Mouse (Mus musculus): ENCODE results near the gene Susd2. TPM values are rescaled to one million over a fixed set of nuclear protein-coding genes. Genes with fewer than 3 reads are reported as not detected.

The Susd2 gene
- polyA plus RNA-seq, 1 experiment from 2014 or later, result 1.1 TPM

DNA sequence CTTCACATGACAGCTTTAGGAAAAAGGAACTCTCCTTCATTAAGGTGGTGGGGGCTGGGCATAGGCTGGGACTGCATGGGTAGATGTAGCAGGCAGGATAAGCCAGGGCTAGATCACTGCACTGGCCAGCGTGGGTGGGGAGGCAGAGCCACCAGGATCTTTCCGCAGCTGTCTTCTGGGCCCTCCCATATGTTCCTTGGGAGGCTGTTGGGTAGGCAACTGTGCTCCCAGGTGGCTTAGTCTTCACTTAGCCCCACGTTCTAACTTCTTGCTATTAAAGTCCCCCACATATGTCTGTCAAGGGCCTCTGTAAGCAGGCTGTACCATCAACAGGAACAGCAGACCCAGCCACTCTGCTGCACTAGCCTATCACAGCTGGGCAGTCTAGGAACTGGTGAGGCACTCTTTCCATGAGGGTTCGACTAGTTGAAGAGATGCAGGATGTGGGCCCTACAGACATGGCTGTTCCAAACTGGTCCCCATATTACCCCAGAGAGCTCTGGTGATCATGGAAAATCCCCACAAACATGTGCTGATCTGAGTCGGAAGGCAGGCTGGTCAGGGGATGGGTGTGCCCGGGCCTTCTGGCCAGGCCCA lies 6.6 kb upstream of the Susd2 start:
- Histone ChIP-seq H3K36me3 (peaks cover 100% of the 10 kb centered on the region), H3K27me3 (replicated peaks) (no peaks in the 10 kb centered on the region), H3K27ac (no peak overlapping the region), H3K4me3 (no peak overlapping the region), H3K9me3 (replicated peaks) (no peaks in the 10 kb centered on the region), H3K4me2 (no peak overlapping the region), H3K9ac (no peak overlapping the region), H3K4me1 (no peaks in the 10 kb centered on the region)
- no peak for ATAC-seq
- 80% methylated on average over 6 of the region's 6 CpGs for WGBS (ENCODE audit: insufficient replicate concordance)

DNA sequence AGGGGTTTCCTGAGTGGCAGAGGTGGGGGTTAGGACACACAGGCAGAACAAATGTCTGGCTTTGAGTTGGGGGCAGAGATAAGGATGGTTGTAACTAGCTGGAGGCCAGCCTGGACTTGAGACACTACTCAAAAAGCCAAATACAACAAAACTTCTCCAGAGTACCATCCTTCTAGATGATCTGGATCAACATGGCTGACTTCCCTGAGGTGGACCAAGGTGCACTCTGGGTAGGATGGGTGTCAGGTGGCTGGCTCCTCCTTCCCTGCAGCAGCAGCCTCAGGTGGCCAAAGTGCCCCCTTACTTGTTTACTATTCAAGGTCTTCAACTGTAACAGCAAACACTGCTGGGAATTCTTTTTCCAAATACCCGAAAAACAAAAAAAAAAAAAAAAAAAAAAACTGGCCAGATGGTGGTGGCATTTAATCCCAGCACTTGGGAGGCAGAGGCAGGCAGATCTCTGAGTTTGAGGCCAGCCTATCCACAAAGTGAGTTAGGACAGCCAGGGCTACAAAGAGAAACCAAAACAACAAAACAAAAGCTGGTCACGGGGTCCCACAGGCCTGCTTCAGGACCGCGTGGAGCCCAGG lies 5.7 kb upstream of the Susd2 start:
- Histone ChIP-seq H3K9me3 (replicated peaks) (no peaks in the 10 kb centered on the region), H3K36me3 (peaks cover 91% of the 10 kb centered on the region), H3K4me3 (no peak overlapping the region), H3K4me1 (peaks cover 1% of the 10 kb centered on the region; the same call in 1 of the 2 replicates), H3K4me2 (no peak overlapping the region), H3K27me3 (replicated peaks) (no peaks in the 10 kb centered on the region), H3K9ac (no peak overlapping the region), H3K27ac (no peak overlapping the region)
- ATAC-seq, result no peak
- WGBS (ENCODE audit: insufficient replicate concordance), result 89% methylated on average over 4 of the region's 4 CpGs

DNA sequence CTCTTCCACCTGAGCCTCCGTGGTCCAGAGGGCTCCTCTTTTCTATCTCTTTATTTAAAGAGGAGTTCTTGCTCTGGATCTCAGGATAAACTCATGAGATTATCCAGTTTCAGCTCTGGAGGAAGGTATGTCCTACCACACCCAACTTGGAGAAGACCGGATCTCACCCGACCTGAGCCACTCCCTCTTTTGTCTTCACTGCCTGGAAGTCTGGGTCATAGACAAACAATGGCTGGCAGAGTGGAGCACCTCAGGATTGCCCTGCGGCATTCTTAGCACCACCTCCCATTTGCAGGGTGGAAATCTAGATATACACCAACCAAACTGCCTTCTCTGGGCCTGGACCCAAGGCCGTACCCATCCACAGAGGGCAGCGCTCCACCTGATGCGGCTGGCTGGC lies 5.2 kb upstream of the Susd2 start:
- Histone ChIP-seq H3K27ac (no peak overlapping the region), H3K4me2 (no peak overlapping the region), H3K9ac (no peak overlapping the region), H3K36me3 (peaks cover 86% of the 10 kb centered on the region), H3K9me3 (replicated peaks) (no peaks in the 10 kb centered on the region), H3K4me3 (no peak overlapping the region), H3K27me3 (replicated peaks) (no peaks in the 10 kb centered on the region), H3K4me1 (peaks cover 6% of the 10 kb centered on the region)
- no peak for ATAC-seq
- 85% methylated on average over 7 of the region's 7 CpGs for WGBS (ENCODE audit: insufficient replicate concordance)

DNA sequence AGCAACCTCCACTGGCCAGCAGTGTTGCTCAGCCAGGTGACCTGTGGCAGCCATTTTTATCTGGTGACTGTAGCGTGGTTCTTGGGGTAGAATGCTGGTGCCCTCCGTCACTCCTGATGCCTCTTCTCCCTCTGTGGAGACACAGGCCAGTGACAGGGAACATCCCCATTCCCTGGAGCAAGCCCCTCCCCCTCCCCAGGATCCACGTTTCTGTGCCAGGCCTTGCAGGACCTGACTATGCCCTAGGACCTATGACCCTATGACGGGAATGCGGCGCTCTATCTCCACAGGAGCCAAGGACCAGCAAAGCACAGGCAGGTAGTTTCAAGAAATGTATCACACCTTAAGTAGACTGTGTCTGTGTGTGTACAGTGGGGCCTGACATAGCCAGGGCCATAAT lies 4.3 kb upstream of the Susd2 start:
- no peak overlapping the region for H3K4me2 ChIP-seq
- WGBS (ENCODE audit: insufficient replicate concordance), result 93% methylated on average over 6 of the region's 6 CpGs
- H3K27me3 ChIP-seq (replicated peaks), result no peaks in the 10 kb centered on the region
- H3K27ac ChIP-seq, result no peak overlapping the region
- peaks cover 15% of the 10 kb centered on the region for H3K4me1 ChIP-seq
- H3K9me3 ChIP-seq (replicated peaks), result no peaks in the 10 kb centered on the region
- H3K36me3 ChIP-seq, result peaks cover 76% of the 10 kb centered on the region
- ATAC-seq, result no peak
- H3K9ac ChIP-seq, result no peak overlapping the region
- H3K4me3 ChIP-seq, result no peak overlapping the region

DNA sequence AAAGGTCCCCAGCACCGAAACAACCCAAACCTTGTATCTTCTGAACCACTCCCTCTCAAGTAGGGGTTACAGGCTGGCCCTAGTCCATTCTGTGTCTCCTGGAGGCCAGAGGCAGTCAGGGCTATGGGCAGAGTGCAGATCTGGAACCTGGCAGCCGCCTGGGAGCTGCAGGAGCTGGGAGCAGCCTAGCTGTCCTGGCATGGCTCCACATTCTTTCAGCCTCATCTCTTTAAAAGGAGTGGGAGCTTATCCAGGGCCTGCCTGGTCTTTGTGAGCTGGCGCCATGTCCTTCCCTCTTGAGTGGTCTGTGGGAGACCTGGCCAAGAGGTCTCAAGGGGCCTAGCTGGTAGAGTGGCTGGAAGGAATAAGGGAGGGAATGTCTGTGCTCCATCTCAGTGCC lies 3.6 kb upstream of the Susd2 start:
- Histone ChIP-seq H3K36me3 (peaks cover 69% of the 10 kb centered on the region), H3K27ac (no peak overlapping the region), H3K4me2 (no peak overlapping the region), H3K9ac (no peak overlapping the region), H3K27me3 (replicated peaks) (no peaks in the 10 kb centered on the region), H3K4me3 (no peak overlapping the region), H3K4me1 (peaks cover 22% of the 10 kb centered on the region), H3K9me3 (replicated peaks) (no peaks in the 10 kb centered on the region)
- no peak for ATAC-seq
- 92% methylated on average over 3 of the region's 3 CpGs for WGBS (ENCODE audit: insufficient replicate concordance)

DNA sequence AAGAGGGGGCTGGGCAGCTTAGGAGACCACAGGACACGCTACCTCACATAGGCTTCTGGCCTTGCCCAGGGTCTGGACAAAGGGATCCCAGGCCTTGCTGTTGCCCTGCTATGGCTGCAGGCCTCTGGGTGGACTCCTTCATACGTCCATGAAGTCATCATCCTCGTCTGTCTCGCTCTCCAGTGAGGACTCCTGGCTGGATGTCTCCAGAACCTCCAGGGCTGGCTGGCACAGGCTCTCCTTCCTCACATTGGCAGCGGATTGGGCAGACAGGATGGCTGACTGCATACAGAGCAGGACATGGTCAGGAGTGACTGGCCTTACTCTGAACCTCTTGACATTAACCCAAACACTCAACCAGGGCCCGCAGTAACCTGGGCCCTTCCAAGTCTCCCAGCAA lies 2.6 kb upstream of the Susd2 start:
- Histone ChIP-seq H3K36me3 (peaks cover 60% of the 10 kb centered on the region), H3K4me1 (peaks cover 22% of the 10 kb centered on the region), H3K4me3 (no peak overlapping the region), H3K9me3 (replicated peaks) (no peaks in the 10 kb centered on the region), H3K4me2 (no peak overlapping the region), H3K27me3 (replicated peaks) (no peaks in the 10 kb centered on the region), H3K9ac (no peak overlapping the region), H3K27ac (no peak overlapping the region)
- no peak for ATAC-seq
- 86% methylated on average over 6 of the region's 6 CpGs for WGBS (ENCODE audit: insufficient replicate concordance)

DNA sequence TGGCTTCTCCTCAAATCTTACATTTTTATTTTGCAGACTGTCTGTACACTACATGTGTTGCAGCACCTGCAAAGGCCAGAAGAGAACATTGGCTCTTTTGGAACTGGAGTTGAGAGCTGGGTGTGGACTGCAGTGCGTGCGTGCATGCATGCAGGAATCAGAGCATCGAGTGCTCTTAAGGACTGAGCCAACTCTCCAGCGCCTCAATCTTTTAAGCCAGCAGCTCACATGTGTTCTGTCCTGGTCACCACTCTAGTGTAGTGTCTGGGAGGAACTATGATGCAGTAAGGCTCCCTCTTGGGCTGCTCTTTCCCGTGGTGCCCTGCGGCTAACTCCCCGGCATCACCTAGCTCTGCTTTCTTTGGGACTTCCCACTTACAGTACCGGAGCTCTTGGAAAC lies 1.8 kb upstream of the Susd2 start:
- 87% methylated on average over 8 of the region's 8 CpGs for WGBS (ENCODE audit: insufficient replicate concordance)
- H3K9me3 ChIP-seq (replicated peaks), result no peaks in the 10 kb centered on the region
- H3K36me3 ChIP-seq, result peaks cover 52% of the 10 kb centered on the region
- H3K27me3 ChIP-seq (replicated peaks), result no peaks in the 10 kb centered on the region
- no peak overlapping the region for H3K9ac ChIP-seq
- H3K27ac ChIP-seq, result no peak overlapping the region
- H3K4me3 ChIP-seq, result no peak overlapping the region
- peaks cover 22% of the 10 kb centered on the region for H3K4me1 ChIP-seq
- no peak for ATAC-seq
- H3K4me2 ChIP-seq, result no peak overlapping the region

DNA sequence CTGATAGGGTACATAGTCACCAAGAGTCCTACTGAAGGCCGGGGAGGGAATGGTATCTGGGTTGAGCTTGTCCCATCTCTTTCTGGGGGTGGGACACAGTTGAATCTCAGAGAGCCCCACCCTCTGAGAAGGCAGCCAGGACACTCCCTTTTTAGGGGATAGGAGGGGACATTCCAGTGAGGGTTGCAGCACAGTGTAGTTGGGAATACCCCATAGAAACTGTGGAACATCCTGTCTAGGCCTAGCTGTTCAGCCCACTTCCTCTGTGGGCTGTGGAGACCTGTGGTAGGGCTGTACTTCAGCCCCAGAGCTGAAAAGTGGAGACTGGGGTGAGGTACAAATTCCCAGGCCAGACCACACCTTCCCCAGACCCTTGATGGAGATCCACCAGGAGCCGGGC lies 917 bp downstream of the Susd2 start:
- no peaks in the 10 kb centered on the region for H3K9me3 ChIP-seq (replicated peaks)
- no peak overlapping the region for H3K27ac ChIP-seq
- H3K4me2 ChIP-seq, result no peak overlapping the region
- peaks cover 22% of the 10 kb centered on the region for H3K4me1 ChIP-seq
- no peak overlapping the region for H3K4me3 ChIP-seq
- peaks cover 24% of the 10 kb centered on the region for H3K36me3 ChIP-seq
- no peak for ATAC-seq
- no peak overlapping the region for H3K9ac ChIP-seq
- WGBS (ENCODE audit: insufficient replicate concordance), result 65% methylated on average over 2 of the region's 2 CpGs
- H3K27me3 ChIP-seq (replicated peaks), result 0 out of 2 replicates have a peak, but pooled peaks cover 4% of the 10 kb centered on the region

DNA sequence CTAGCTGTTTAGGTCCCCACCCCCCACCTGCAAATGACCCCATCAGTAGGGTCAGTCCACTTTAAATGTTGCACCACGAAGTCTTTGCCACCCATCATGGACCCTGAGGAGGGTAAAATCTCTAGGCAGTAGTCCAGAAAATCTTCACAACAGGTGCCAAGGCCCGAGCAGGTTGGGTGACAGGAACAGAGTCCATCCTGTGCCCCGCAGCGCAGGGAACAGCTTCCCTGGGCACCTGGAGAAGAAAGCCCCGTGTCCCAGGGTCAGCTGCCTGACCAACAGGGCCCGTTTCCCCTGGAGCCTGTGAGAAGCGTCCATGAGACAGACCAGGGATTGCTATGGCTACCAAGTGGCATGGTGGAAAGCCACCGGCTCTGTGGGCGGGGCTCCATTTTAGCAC lies 1.4 kb downstream of the Susd2 start:
- Histone ChIP-seq H3K4me2 (no peak overlapping the region), H3K36me3 (peaks cover 20% of the 10 kb centered on the region), H3K9me3 (replicated peaks) (no peaks in the 10 kb centered on the region), H3K27me3 (replicated peaks) (0 out of 2 replicates have a peak, but pooled peaks cover 6% of the 10 kb centered on the region), H3K4me1 (peaks cover 22% of the 10 kb centered on the region), H3K27ac (no peak overlapping the region), H3K4me3 (no peak overlapping the region), H3K9ac (no peak overlapping the region)
- ATAC-seq, result no peak
- WGBS (ENCODE audit: insufficient replicate concordance), result 80% methylated on average over 9 of the region's 9 CpGs

DNA sequence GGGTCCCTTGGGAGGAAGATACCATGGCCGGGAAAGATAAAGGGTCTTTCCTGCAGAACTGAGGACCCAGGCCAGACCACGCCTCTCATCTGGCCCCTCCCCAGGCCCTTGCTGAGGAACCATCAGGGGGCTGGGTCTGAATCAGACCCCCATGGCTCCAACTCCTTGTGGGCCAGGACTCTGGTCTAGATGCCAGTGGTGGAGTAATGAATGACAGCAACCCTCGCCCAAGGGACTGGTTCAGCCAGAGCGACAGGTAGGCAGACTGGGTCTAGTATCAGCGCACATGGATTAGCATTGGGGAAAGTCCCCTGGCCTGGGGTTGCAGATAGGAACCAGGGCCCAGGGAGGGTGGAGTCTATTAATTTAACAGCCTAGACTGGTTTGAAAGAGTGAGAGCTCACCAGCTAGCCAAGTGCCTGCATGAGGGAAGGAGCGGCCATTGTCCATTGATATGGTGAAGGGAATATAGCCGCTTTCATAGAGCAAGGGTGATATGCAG lies 2.0 kb downstream of the Susd2 start:
- no peak overlapping the region for H3K9ac ChIP-seq
- H3K4me3 ChIP-seq, result no peak overlapping the region
- H3K4me1 ChIP-seq, result peaks cover 22% of the 10 kb centered on the region
- H3K27me3 ChIP-seq (replicated peaks), result peaks cover 8% of the 10 kb centered on the region
- H3K36me3 ChIP-seq, result peaks cover 13% of the 10 kb centered on the region
- 74% methylated on average over 7 of the region's 7 CpGs for WGBS (ENCODE audit: insufficient replicate concordance)
- ATAC-seq, result no peak
- no peak overlapping the region for H3K27ac ChIP-seq
- H3K4me2 ChIP-seq, result no peak overlapping the region
- H3K9me3 ChIP-seq (replicated peaks), result no peaks in the 10 kb centered on the region

DNA sequence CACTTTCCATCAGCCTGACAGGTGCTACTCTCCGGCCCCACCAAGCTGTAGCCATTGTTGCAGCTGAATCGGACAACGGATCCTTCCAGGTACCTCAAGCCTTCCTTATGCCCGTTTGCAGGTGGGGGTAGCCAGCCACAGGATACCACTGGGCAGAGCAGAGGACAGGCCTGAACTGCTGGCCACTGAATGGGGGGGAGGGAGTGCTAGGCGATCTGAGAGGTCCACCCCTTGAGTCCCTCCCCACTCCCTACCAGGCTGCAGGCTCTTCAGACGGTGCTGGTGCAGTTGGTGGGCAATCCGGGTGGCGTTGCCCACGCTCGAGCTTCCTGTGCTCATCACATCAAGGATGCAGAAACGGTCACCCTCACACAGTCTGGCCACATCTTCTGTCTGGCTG lies 6.1 kb downstream of the Susd2 start:
- H3K27me3 ChIP-seq (replicated peaks), result peaks cover 13% of the 10 kb centered on the region
- whole genome bisulfite sequencing (ENCODE audit: insufficient replicate concordance), result 77% methylated on average over 11 of the region's 11 CpGs

DNA sequence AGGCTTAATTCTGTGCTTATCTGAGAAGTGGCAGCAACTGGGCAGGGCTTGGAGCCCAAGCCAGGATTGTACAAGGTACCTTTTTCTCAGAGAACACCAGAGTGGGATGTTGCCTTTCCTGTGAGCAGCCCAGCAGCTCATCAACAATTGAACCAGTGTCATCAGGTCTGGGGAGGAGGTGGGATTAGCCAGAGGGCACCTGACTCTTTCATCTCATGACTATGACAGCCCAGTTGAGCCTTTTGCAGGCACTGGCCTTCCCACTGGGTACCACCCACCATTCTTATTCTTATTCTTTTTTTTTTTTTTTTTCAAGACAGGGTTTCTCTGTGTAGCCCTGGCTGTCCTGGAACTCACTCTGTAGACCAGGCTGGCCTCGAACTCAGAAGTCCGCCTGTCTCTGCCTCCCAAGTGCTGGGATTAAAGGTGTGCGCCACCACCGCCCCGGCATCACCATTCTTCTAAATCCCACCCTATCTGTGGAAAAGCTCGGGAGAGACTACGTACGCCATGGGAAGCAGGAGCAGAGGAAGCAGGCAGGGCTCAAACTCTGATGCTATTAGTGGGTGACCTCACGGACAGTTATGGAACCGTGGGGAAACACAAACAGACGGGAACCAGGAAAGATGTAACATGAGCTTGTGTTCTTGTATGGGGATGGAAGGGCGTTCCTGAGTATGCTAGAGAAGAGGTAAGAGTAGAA lies 7.6 kb downstream of the Susd2 start:
- no peak for ATAC-seq
- no peak overlapping the region for H3K4me2 ChIP-seq
- WGBS (ENCODE audit: insufficient replicate concordance), result 82% methylated on average over 12 of the region's 12 CpGs
- H3K9me3 ChIP-seq (replicated peaks), result no peaks in the 10 kb centered on the region
- peaks cover 13% of the 10 kb centered on the region for H3K27me3 ChIP-seq (replicated peaks)
- no peak overlapping the region for H3K9ac ChIP-seq
- H3K4me3 ChIP-seq, result no peak overlapping the region
- no peaks in the 10 kb centered on the region for H3K36me3 ChIP-seq
- H3K27ac ChIP-seq, result no peak overlapping the region
- H3K4me1 ChIP-seq, result no peaks in the 10 kb centered on the region

More for the DNA sequence above, 6.1 kb downstream of the Susd2 start:
- no peak overlapping the region for H3K4me3 ChIP-seq
- peaks cover 3% of the 10 kb centered on the region; the same call in 1 of the 2 replicates for H3K4me1 ChIP-seq
- no peaks in the 10 kb centered on the region for H3K36me3 ChIP-seq
- no peak for ATAC-seq
- H3K27ac ChIP-seq, result no peak overlapping the region
- H3K9me3 ChIP-seq (replicated peaks), result no peaks in the 10 kb centered on the region
- H3K9ac ChIP-seq, result no peak overlapping the region
- no peak overlapping the region for H3K4me2 ChIP-seq
